Comparison of ENCODE assay signal across 9 mouse cellular contexts in genomic region chr7:44606171-44606901, GRCm38 (mm10). TPM values are rescaled to one million over a fixed set of nuclear protein-coding genes. Genes with fewer than 3 reads are reported as not detected.
DNase-seq lines count a peak whose midpoint lies in the region; ATAC-seq lines count a peak whose summit lies in the region.
"Had no signal": no experiment of that assay in that cellular context is flagged by ENCODE, and none has a peak within 500 bp of the region (broad histone marks: within the 10 kb centered on the region; RNA-seq: fewer than 3 reads in every experiment).

No protein-coding gene starts in this region.

- no peak overlapping the region for H3K4me3 ChIP-seq in neural tube, embryonic 13.5 days
- H3K4me3 ChIP-seq in stomach, embryonic 14.5 days (ENCODE audit: low read depth, low read length), result no peak overlapping the region
- H3K4me3 ChIP-seq: embryonic facial prominence, embryonic 15.5 days had no signal

- ATAC-seq in neural tube, embryonic 13.5 days (ENCODE audit: low read depth), result no peak
- ATAC-seq in stomach, embryonic 14.5 days (ENCODE audit: insufficient number of reproducible peaks, insufficient read depth, low FRiP score, low read depth), result peak; percentile 59; the same call in 1 of the 2 replicates

- WGBS in neural tube, embryonic 13.5 days, result 11% methylated on average over 29 of the region's 29 CpGs
- 10% methylated on average over 29 of the region's 29 CpGs for WGBS in stomach, embryonic 14.5 days

- no peak overlapping the region for H3K27ac ChIP-seq in neural tube, embryonic 13.5 days (replicated peaks)
- H3K27ac ChIP-seq in stomach, embryonic 14.5 days (ENCODE audit: low read length), result no peak overlapping the region
- H3K27ac ChIP-seq: embryonic facial prominence, embryonic 15.5 days had no signal

- H3K27me3 ChIP-seq in neural tube, embryonic 13.5 days, result peaks cover 54% of the 10 kb centered on the region
- H3K27me3 ChIP-seq in stomach, embryonic 14.5 days (ENCODE audit: control insufficient read depth, insufficient read depth, low read length), result peaks cover 21% of the 10 kb centered on the region

- no peaks in the 10 kb centered on the region for H3K9me3 ChIP-seq in neural tube, embryonic 13.5 days
- no peaks in the 10 kb centered on the region for H3K9me3 ChIP-seq in stomach, embryonic 14.5 days (ENCODE audit: control insufficient read depth, low read depth, low read length)
- H3K9me3 ChIP-seq: embryonic facial prominence, embryonic 15.5 days had no signal

- H3K9ac ChIP-seq in neural tube, embryonic 13.5 days, result no peak overlapping the region
- H3K9ac ChIP-seq in stomach, embryonic 14.5 days (replicated peaks; ENCODE audit: low read depth, low read length), result no peak overlapping the region
- H3K9ac ChIP-seq: embryonic facial prominence, embryonic 15.5 days had no signal

- H3K4me1 ChIP-seq in neural tube, embryonic 13.5 days (replicated peaks), result peaks cover 34% of the 10 kb centered on the region
- peaks cover 5% of the 10 kb centered on the region; the same call in 1 of the 2 replicates for H3K4me1 ChIP-seq in stomach, embryonic 14.5 days (ENCODE audit: control insufficient read depth, insufficient read depth, low read length)

- DNase-seq in cerebellum, adult 11 months, result peak; percentile 59
- DNase-seq in cerebellum, postnatal 4 days (ENCODE audit: low spot score in 2 of 2), result no peak
- DNase-seq in neural tube, embryonic 10.5 days (ENCODE audit: extremely low spot score, low spot score), result no peak
- peak; percentile 40 to 71 for DNase-seq in kidney, postnatal 36 days
- no peak for DNase-seq in liver
- DNase-seq in ovary, postnatal 36 days (ENCODE audit: low spot score), result no peak

- no peaks in the 10 kb centered on the region for H3K36me3 ChIP-seq in neural tube, embryonic 13.5 days
- H3K36me3 ChIP-seq in stomach, embryonic 14.5 days (ENCODE audit: control insufficient read depth, insufficient read depth, low read length), result no peaks in the 10 kb centered on the region
- H3K36me3 ChIP-seq: embryonic facial prominence, embryonic 15.5 days had no signal

- H3K4me2 ChIP-seq in neural tube, embryonic 13.5 days, result peak overlapping the region; percentile 13; the same call in 1 of the 2 replicates
- peak overlapping the region; percentile 16; the same call in 1 of the 2 replicates for H3K4me2 ChIP-seq in stomach, embryonic 14.5 days (replicated peaks; ENCODE audit: low read depth, low read length)
- H3K4me2 ChIP-seq: embryonic facial prominence, embryonic 15.5 days had no signal

RNA-seq across cellular contexts. Expression of gene Kcnc3, which starts 15.9 kb away (rescaled TPM):
- polyA plus RNA-seq in neural tube, embryonic 13.5 days (2015; fragmentation: Nextera tagmentation; extraction: Ambion mirVana), result 4.7 and 5.2 TPM in 2 replicates
- 0.39 and 0.57 TPM in 2 replicates for polyA plus RNA-seq in stomach, embryonic 14.5 days (2014; fragmentation: Nextera tagmentation; extraction: Ambion mirVana)

RNA-seq across cellular contexts. Expression of gene Napsa, which starts 34.2 kb away (rescaled TPM):
- 1.2 and 1.6 TPM in 2 replicates for polyA plus RNA-seq in neural tube, embryonic 13.5 days (2015; fragmentation: Nextera tagmentation; extraction: Ambion mirVana)
- polyA plus RNA-seq in stomach, embryonic 14.5 days (2014; fragmentation: Nextera tagmentation; extraction: Ambion mirVana), result 1.6 and 2.8 TPM in 2 replicates

RNA-seq across cellular contexts. Expression of gene Nr1h2, which starts 52.6 kb away (rescaled TPM):
- polyA plus RNA-seq in neural tube, embryonic 13.5 days (2015; fragmentation: Nextera tagmentation; extraction: Ambion mirVana), result 60.1 and 65.2 TPM in 2 replicates
- 63.2 and 66.7 TPM in 2 replicates for polyA plus RNA-seq in stomach, embryonic 14.5 days (2014; fragmentation: Nextera tagmentation; extraction: Ambion mirVana)

RNA-seq across cellular contexts. Expression of gene Pold1, which starts 57.7 kb away (rescaled TPM):
- polyA plus RNA-seq in neural tube, embryonic 13.5 days (2015; fragmentation: Nextera tagmentation; extraction: Ambion mirVana), result 22.5 and 22.7 TPM in 2 replicates
- polyA plus RNA-seq in stomach, embryonic 14.5 days (2014; fragmentation: Nextera tagmentation; extraction: Ambion mirVana), result 54.3 and 56.6 TPM in 2 replicates

Comparison
In these comparisons a context has a peak if more than half of its experiments do, and no peak if none do; other contexts are left out.
1. DNase-seq: peak in cerebellum, adult 11 months (single experiment) and kidney, postnatal 36 days (2 of 2); none in cerebellum, postnatal 4 days (0 of 2), neural tube, embryonic 10.5 days (single experiment), liver (single experiment) and ovary, postnatal 36 days (single experiment).